Mouse (Mus musculus) testis, adult 2 months (tissue): ENCODE data around the gene Myo5a.

ENCODE experiments used
- CTCF ChIP-seq: fragments of 200-500 bp; IDR thresholded peaks from 2 replicates; pipeline ENCODE4 v1.5.1; 2012; ENCODE audit warnings: low read depth, mild to moderate bottlenecking, inconsistent platforms, low read length, moderate library complexity; ENCODE audit not compliant: control insufficient read depth, insufficient read depth, insufficient replicate concordance
- POLR2A ChIP-seq: fragments of 200-500 bp; IDR thresholded peaks from 2 replicates; pipeline ENCODE4 v1.6.1; 2012; ENCODE audit warnings: low read depth, mild to moderate bottlenecking, inconsistent platforms, low read length, moderate library complexity; ENCODE audit not compliant: control insufficient read depth

DNA sequence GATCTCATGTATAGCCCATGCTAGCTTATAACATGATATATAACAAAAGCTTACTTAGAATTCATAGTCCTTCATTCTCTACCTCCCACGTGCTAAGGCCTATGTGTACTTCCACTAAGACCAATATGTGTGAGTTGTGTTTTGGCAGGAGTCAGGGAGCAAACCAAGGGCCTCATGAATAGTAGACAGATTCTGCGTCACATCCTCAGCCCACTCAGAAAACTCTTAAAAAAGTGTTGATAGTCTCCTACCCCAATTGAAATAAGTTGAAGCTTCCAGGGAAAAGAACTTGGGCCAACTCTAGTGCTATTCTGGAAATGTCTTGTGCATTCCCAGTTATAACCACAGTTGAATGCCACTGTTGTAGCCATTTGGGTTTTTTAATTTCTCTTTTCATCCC, 131.2 kb downstream of the Myo5a start:
- TF ChIP-seq POLR2A (no peak), CTCF (no peak)
